Mouse (Mus musculus): ENCODE data around the gene Ntn4. TPM values are rescaled to one million over a fixed set of nuclear protein-coding genes. Genes with fewer than 3 reads are reported as not detected.

The Ntn4 gene
- polyA plus RNA-seq, 1 experiment from 2014 or later = 0.58 TPM

DNA sequence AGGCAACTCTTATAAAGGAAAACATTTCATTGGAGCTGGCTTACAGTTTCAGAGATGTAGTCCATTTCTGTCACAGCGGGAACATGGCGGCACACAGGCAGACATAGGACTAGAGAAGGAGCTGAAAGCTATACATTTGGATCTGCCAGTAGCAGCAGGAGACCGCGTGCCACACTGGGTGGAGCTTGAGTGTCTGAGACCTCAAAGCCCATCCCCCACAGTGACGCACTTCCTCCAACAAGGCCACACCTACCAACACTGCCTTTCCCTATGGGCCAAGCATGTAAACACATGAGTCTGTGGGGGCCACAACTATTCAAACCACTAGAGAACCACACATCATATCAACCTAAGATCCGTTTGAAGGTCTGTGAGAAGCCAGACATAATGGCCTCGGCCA is 31.2 kb upstream of the Ntn4 start:
- ATAC-seq (ENCODE audit: low read depth) = no peak
- WGBS = 92% methylated on average over 7 of the region's 7 CpGs
- Histone ChIP-seq H3K4me3 (ENCODE audit: low read length) (no peak overlapping the region), H3K27me3 (ENCODE audit: control insufficient read depth, insufficient read depth, low read depth, low read length) (no peaks in the 10 kb centered on the region), H3K4me2 (ENCODE audit: low read depth, low read length) (no peak overlapping the region), H3K9ac (ENCODE audit: low read length) (no peak overlapping the region), H3K9me3 (ENCODE audit: control insufficient read depth, low read length) (peaks cover 3% of the 10 kb centered on the region), H3K36me3 (ENCODE audit: control insufficient read depth, insufficient read depth, low read length) (no peaks in the 10 kb centered on the region), H3K4me1 (replicated peaks; ENCODE audit: control insufficient read depth, insufficient read depth, low read length) (no peaks in the 10 kb centered on the region), H3K27ac (ENCODE audit: low read length) (no peak overlapping the region)

DNA sequence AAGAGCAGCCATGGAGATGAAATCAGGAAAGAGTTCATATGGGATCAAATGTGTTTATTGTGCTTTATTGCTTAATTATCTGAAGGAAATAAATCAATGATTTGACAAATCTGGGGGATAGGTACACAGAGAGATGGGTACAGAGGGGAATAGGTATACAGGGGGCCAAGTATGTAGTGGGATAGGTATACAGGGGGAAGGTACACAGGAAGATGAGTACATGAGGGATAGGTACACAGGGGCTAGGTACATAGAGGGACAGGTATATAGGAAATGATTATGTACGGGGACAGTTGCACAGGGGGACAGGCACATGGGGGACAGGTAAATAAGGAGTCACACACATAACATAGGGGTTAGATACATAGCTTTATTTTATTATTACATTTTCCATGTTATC is 29.6 kb upstream of the Ntn4 start:
- no peak overlapping the region for H3K4me2 ChIP-seq (ENCODE audit: low read depth, low read length)
- no peaks in the 10 kb centered on the region for H3K27me3 ChIP-seq (ENCODE audit: control insufficient read depth, insufficient read depth, low read depth, low read length)
- no peak overlapping the region for H3K4me3 ChIP-seq (ENCODE audit: low read length)
- no peaks in the 10 kb centered on the region for H3K36me3 ChIP-seq (ENCODE audit: control insufficient read depth, insufficient read depth, low read length)
- 93% methylated on average over 1 of the region's 1 CpGs for WGBS
- H3K9me3 ChIP-seq (ENCODE audit: control insufficient read depth, low read length) = peaks cover 3% of the 10 kb centered on the region
- H3K27ac ChIP-seq (ENCODE audit: low read length) = no peak overlapping the region
- no peaks in the 10 kb centered on the region for H3K4me1 ChIP-seq (replicated peaks; ENCODE audit: control insufficient read depth, insufficient read depth, low read length)
- no peak overlapping the region for H3K9ac ChIP-seq (ENCODE audit: low read length)
- ATAC-seq (ENCODE audit: low read depth) = no peak

DNA sequence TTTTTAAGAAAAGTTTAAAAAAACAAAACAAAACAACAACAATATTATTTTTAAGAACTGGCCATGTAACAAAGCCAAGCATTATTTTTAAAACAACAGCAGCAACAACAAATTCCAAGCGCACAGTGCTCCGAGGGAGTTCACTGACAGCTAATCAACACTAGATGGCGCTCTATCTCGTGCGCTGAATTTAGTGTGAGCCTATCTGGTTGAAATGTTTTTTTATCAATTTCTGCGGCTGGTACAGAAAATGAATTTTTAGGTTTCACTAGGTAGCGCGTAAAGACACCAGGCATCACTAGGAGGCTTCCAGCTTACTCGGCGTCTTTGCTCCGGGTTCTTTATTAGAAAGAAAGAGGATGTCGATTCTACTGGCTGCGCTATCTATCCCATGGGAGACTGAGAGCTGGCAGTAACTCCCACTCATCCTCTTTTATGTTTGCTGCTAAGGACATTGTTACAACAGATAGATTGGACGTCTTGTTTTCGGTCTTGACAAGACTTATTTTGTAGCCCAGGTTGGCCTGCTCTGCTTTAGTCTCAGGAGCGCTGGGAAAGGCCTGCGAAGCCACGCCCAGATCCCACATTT is 29.0 kb upstream of the Ntn4 start:
- Histone ChIP-seq H3K4me3 (ENCODE audit: low read length) (no peak overlapping the region), H3K4me1 (replicated peaks; ENCODE audit: control insufficient read depth, insufficient read depth, low read length) (no peaks in the 10 kb centered on the region), H3K9ac (ENCODE audit: low read length) (0 out of 2 replicates have a peak overlapping the region, but pooled peaks have one; percentile 3), H3K27ac (ENCODE audit: low read length) (no peak overlapping the region), H3K9me3 (ENCODE audit: control insufficient read depth, low read length) (peaks cover 3% of the 10 kb centered on the region), H3K4me2 (ENCODE audit: low read depth, low read length) (no peak overlapping the region), H3K36me3 (ENCODE audit: control insufficient read depth, insufficient read depth, low read length) (no peaks in the 10 kb centered on the region), H3K27me3 (ENCODE audit: control insufficient read depth, insufficient read depth, low read depth, low read length) (no peaks in the 10 kb centered on the region)
- WGBS = 41% methylated on average over 18 of the region's 18 CpGs
- ATAC-seq (ENCODE audit: low read depth) = no peak

DNA sequence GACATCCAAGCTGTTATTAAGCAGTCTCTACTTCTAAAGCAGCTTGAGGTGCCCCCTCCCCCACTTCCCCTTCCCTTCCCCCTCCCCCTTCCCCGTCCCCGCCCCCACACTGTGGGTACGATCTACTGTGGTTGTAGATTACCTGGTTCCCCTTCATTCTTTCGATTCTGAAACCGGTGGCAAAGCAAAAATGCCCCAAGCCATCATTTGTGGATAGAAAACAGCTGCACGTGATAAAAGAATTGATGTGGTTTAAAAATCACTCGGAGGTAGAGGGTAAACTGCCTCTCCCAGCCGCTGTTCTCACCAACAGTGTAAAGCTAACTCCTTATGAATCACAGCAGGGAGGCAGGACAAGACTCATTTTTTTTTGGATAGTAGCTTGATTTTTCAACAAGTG is 25.6 kb upstream of the Ntn4 start:
- Histone ChIP-seq H3K9ac (ENCODE audit: low read length) (no peak overlapping the region), H3K9me3 (ENCODE audit: control insufficient read depth, low read length) (no peaks in the 10 kb centered on the region), H3K4me2 (ENCODE audit: low read depth, low read length) (no peak overlapping the region), H3K4me3 (ENCODE audit: low read length) (no peak overlapping the region), H3K27me3 (ENCODE audit: control insufficient read depth, insufficient read depth, low read depth, low read length) (no peaks in the 10 kb centered on the region), H3K36me3 (ENCODE audit: control insufficient read depth, insufficient read depth, low read length) (no peaks in the 10 kb centered on the region), H3K27ac (ENCODE audit: low read length) (no peak overlapping the region), H3K4me1 (replicated peaks; ENCODE audit: control insufficient read depth, insufficient read depth, low read length) (no peaks in the 10 kb centered on the region)
- WGBS = 68% methylated on average over 8 of the region's 8 CpGs
- ATAC-seq (ENCODE audit: low read depth) = no peak

DNA sequence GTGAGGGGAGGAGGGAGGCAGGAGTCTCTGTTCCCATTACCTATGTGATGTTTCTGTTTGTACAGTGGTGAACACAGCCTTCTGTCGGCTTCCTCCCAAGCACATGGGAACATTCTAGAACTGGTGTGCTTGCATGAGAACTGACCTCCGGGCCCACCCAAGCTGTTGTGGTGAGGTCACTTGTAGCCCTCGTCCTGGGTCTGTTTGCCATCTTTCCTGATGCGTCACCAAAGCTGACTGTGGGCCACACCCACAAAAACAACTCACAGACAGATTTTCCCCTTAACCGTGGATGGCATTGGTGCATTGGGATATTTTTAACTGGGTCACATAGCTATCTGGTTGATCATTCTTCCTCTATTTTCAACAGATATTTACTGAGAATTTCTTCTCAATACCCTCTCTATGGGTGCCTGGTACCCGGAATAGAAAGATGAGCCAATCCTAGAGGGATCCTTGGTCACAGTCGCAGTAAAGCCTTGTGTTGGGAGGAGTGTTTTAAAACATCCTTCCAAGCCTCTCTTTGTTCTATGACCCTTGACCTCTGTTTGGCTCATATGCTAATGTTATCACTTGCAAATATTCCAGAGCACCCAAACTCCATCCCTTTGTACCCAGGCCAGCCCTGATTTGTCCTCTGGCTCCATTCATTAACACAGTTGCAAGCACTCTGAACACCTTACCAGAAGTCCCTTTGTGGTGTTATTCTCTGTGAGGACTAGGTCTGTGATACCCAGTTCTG is 19.9 kb upstream of the Ntn4 start:
- no peak overlapping the region for H3K4me3 ChIP-seq (ENCODE audit: low read length)
- H3K27ac ChIP-seq (ENCODE audit: low read length) = no peak overlapping the region
- H3K9me3 ChIP-seq (ENCODE audit: control insufficient read depth, low read length) = no peaks in the 10 kb centered on the region
- ATAC-seq (ENCODE audit: low read depth) = no peak
- H3K4me1 ChIP-seq (replicated peaks; ENCODE audit: control insufficient read depth, insufficient read depth, low read length) = peaks cover 7% of the 10 kb centered on the region
- WGBS = 59% methylated on average over 7 of the region's 7 CpGs
- H3K36me3 ChIP-seq (ENCODE audit: control insufficient read depth, insufficient read depth, low read length) = no peaks in the 10 kb centered on the region
- H3K9ac ChIP-seq (ENCODE audit: low read length) = no peak overlapping the region
- H3K4me2 ChIP-seq (ENCODE audit: low read depth, low read length) = no peak overlapping the region
- no peaks in the 10 kb centered on the region for H3K27me3 ChIP-seq (ENCODE audit: control insufficient read depth, insufficient read depth, low read depth, low read length)

DNA sequence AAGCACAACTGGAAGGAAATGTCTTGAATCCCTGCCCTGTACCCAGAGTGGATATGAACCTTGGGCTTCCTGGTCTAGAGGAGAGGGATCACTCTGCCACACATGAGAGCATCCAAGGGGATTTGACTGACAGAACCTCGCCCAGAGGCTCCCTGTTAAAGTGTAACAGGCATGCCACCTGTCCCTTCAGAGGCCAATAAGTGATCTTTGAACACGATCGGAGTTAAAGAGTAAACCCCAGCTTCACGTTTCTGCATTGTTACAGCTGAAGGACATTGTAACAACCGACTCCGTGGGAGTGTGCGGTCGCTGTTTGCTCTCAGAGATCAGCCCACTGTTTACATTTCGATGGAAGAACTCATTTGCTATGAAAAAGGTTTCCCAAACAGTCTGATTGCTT is 16.8 kb upstream of the Ntn4 start:
- Histone ChIP-seq H3K4me2 (ENCODE audit: low read depth, low read length) (peak overlapping the region; percentile 47), H3K9ac (ENCODE audit: low read length) (no peak overlapping the region), H3K27me3 (ENCODE audit: control insufficient read depth, insufficient read depth, low read depth, low read length) (no peaks in the 10 kb centered on the region), H3K4me1 (replicated peaks; ENCODE audit: control insufficient read depth, insufficient read depth, low read length) (peaks cover 7% of the 10 kb centered on the region), H3K36me3 (ENCODE audit: control insufficient read depth, insufficient read depth, low read length) (no peaks in the 10 kb centered on the region), H3K27ac (ENCODE audit: low read length) (no peak overlapping the region), H3K4me3 (ENCODE audit: low read length) (no peak overlapping the region), H3K9me3 (ENCODE audit: control insufficient read depth, low read length) (no peaks in the 10 kb centered on the region)
- ATAC-seq (ENCODE audit: low read depth) = no peak
- 22% methylated on average over 9 of the region's 9 CpGs for WGBS

DNA sequence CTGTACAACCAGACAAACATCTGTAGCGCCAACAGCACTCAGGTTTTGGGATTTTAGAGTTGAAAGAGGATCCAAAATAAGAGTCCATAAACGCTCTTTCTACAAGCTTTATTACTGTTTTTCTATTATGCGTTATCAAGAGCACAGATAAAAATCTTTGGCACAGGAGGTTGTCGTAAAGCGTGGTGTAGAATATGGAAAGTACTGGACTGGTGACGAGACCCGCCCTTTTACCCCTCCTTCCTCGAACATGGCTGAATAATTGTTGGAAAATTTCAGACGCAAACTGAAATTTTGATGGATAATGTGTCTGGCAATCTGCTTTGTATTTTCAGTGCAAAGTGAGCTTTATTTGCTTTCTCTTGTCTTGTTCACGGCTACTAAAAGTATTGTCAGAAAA is 16.3 kb upstream of the Ntn4 start:
- Histone ChIP-seq H3K27ac (ENCODE audit: low read length) (no peak overlapping the region), H3K9ac (ENCODE audit: low read length) (no peak overlapping the region), H3K9me3 (ENCODE audit: control insufficient read depth, low read length) (no peaks in the 10 kb centered on the region), H3K36me3 (ENCODE audit: control insufficient read depth, insufficient read depth, low read length) (no peaks in the 10 kb centered on the region), H3K4me1 (replicated peaks; ENCODE audit: control insufficient read depth, insufficient read depth, low read length) (peaks cover 7% of the 10 kb centered on the region), H3K4me3 (ENCODE audit: low read length) (no peak overlapping the region), H3K27me3 (ENCODE audit: control insufficient read depth, insufficient read depth, low read depth, low read length) (no peaks in the 10 kb centered on the region), H3K4me2 (ENCODE audit: low read depth, low read length) (peak overlapping the region; percentile 47)
- 24% methylated on average over 10 of the region's 10 CpGs for WGBS
- no peak for ATAC-seq (ENCODE audit: low read depth)

DNA sequence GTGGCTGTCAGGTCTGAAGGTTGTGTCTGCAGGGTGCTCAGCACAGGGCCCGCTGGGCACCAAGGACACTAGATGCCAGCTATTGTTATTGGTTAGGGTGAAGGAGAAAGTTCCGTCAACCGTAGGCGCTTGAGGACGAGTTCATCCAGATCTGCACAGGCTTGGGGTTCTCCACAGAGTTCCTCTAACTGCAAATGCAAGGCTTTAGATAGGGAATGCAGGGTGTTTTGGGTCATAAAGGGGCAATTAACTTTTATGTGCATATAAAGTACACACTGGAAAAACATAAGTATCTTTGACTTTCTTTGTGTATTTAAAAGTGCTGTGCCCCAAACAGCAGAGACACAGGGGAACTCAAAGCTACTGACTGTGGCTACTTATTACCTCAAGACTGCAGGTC is 10.2 kb upstream of the Ntn4 start:
- no peaks in the 10 kb centered on the region for H3K4me1 ChIP-seq (replicated peaks; ENCODE audit: control insufficient read depth, insufficient read depth, low read length)
- ATAC-seq (ENCODE audit: low read depth) = no peak
- H3K9me3 ChIP-seq (ENCODE audit: control insufficient read depth, low read length) = no peaks in the 10 kb centered on the region
- H3K9ac ChIP-seq (ENCODE audit: low read length) = no peak overlapping the region
- H3K36me3 ChIP-seq (ENCODE audit: control insufficient read depth, insufficient read depth, low read length) = no peaks in the 10 kb centered on the region
- no peak overlapping the region for H3K4me3 ChIP-seq (ENCODE audit: low read length)
- H3K4me2 ChIP-seq (ENCODE audit: low read depth, low read length) = no peak overlapping the region
- 90% methylated on average over 5 of the region's 5 CpGs for WGBS
- no peak overlapping the region for H3K27ac ChIP-seq (ENCODE audit: low read length)
- H3K27me3 ChIP-seq (ENCODE audit: control insufficient read depth, insufficient read depth, low read depth, low read length) = no peaks in the 10 kb centered on the region

DNA sequence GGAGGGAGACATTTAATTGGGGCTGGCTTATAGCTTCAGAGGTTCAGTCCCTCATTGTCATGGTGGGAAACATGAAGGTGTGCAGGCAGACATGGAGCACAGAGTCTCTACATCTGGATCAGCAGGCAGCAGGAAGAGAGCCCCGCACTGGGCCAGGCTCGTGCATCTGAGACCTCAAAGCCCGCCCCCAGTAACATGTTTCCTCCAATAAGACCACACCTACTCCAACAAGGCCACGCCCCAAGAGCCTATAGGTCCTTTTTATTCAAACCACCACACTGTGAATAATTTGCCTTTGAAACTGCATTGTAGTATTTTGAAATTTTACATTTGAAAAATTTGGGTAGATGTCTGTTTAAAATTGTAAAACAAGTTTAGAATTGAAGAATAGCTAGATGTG is 8.4 kb upstream of the Ntn4 start:
- WGBS = 62% methylated on average over 4 of the region's 4 CpGs
- H3K4me3 ChIP-seq (ENCODE audit: low read length) = no peak overlapping the region
- ATAC-seq (ENCODE audit: low read depth) = no peak
- H3K4me2 ChIP-seq (ENCODE audit: low read depth, low read length) = no peak overlapping the region
- H3K9ac ChIP-seq (ENCODE audit: low read length) = no peak overlapping the region
- H3K36me3 ChIP-seq (ENCODE audit: control insufficient read depth, insufficient read depth, low read length) = no peaks in the 10 kb centered on the region
- no peaks in the 10 kb centered on the region for H3K9me3 ChIP-seq (ENCODE audit: control insufficient read depth, low read length)
- no peak overlapping the region for H3K27ac ChIP-seq (ENCODE audit: low read length)
- no peaks in the 10 kb centered on the region for H3K4me1 ChIP-seq (replicated peaks; ENCODE audit: control insufficient read depth, insufficient read depth, low read length)
- H3K27me3 ChIP-seq (ENCODE audit: control insufficient read depth, insufficient read depth, low read depth, low read length) = no peaks in the 10 kb centered on the region
